Mouse (Mus musculus) brain, embryonic 14.5 days (tissue): ENCODE data around the gene Mark4. TPM values are rescaled to one million over a fixed set of nuclear protein-coding genes. Genes with fewer than 3 reads are reported as not detected.

Experiments
- DNase-seq: peaks from one replicate; pipeline ENCODE4 v3.0.0-alpha.2; 2011; ENCODE audit warnings: low read depth
- CTCF ChIP-seq: fragments of 200-500 bp; IDR thresholded peaks from 2 replicates; pipeline ENCODE4 v1.5.1; 2012; ENCODE audit warnings: inconsistent platforms, mild to moderate bottlenecking, moderate library complexity, borderline replicate concordance; ENCODE audit not compliant: insufficient read depth, insufficient read length; ENCODE audit errors: extremely low read depth
- POLR2A ChIP-seq: fragments of 200-500 bp; IDR thresholded peaks from 2 replicates; pipeline ENCODE4 v1.6.1; 2012; ENCODE audit warnings: mild to moderate bottlenecking, inconsistent platforms, borderline replicate concordance; ENCODE audit not compliant: poor library complexity, insufficient read depth, insufficient read length, severe bottlenecking; ENCODE audit errors: extremely low read depth
- polyA plus RNA-seq: library from polyadenylated mRNA; depleted of rRNA; stranded (reverse); fragments of >200 nt; gene quantifications from 2 replicates; pipeline ENCODE4 v1.2.3, GENCODE M21; 2012

Gene Mark4
- polyA plus RNA-seq, 1 experiment: 67.0 TPM

GRCm38 (mm10) chr7:19432475-19432874 lies 26.1 kb downstream of the Mark4 start:
- no peak for TF ChIP-seq POLR2A
- TF ChIP-seq CTCF: peak; percentile 48; the same call in 1 of the 2 replicates
- no peak for DNase-seq

GRCm38 (mm10) chr7:19430402-19430801 lies 28.2 kb downstream of the Mark4 start:
- TF ChIP-seq POLR2A (no peak), CTCF (no peak)
- DNase-seq: no peak

- DNase-seq: peak; percentile 44
These were observed 28.9 kb downstream of the Mark4 start for GRCm38 (mm10) chr7:19429726-19430125.

GRCm38 (mm10) chr7:19427999-19428650 lies 30.5 kb downstream of the Mark4 start:
- TF ChIP-seq POLR2A: no peak
- no peak for DNase-seq

More at GRCm38 (mm10) chr7:19429726-19430125, 28.9 kb downstream of the Mark4 start:
- no peak for TF ChIP-seq CTCF
- no peak for TF ChIP-seq POLR2A

- no peak for DNase-seq
- TF ChIP-seq POLR2A (no peak), CTCF (no peak)
These were observed 31.7 kb downstream of the Mark4 start for GRCm38 (mm10) chr7:19426888-19427287.

GRCm38 (mm10) chr7:19426349-19426748 lies 32.3 kb downstream of the Mark4 start:
- no peak for TF ChIP-seq POLR2A
- TF ChIP-seq CTCF: no peak
- DNase-seq: no peak

GRCm38 (mm10) chr7:19424051-19424450 lies 34.6 kb downstream of the Mark4 start:
- no peak for TF ChIP-seq POLR2A
- no peak for TF ChIP-seq CTCF
- DNase-seq: no peak

- DNase-seq: no peak
- TF ChIP-seq CTCF (no peak), POLR2A (no peak)
These were observed 35.5 kb downstream of the Mark4 start for GRCm38 (mm10) chr7:19423083-19423482.

GRCm38 (mm10) chr7:19420821-19421636 lies 37.6 kb downstream of the Mark4 start:
- no peak for TF ChIP-seq POLR2A
- no peak for TF ChIP-seq CTCF
- peak; percentile 95 for DNase-seq

GRCm38 (mm10) chr7:19420121-19420520 lies 38.5 kb downstream of the Mark4 start:
- TF ChIP-seq CTCF (no peak), POLR2A (no peak)
- DNase-seq: no peak

GRCm38 (mm10) chr7:19416590-19416989 lies 42.0 kb downstream of the Mark4 start:
- no peak for DNase-seq

More at GRCm38 (mm10) chr7:19416590-19416989, 42.0 kb downstream of the Mark4 start:
- TF ChIP-seq CTCF: no peak
- no peak for TF ChIP-seq POLR2A
